Mouse (Mus musculus) frontal cortex, postnatal 10 days (tissue): ENCODE measurements at regions not wholly inside any gene's neighbourhood (a gene's known extent, or its start where the extent isn't known, plus 50 kb on each side); places are given as distances from the start of the nearest gene placed in this dataset.

Experiments used
- DNase-seq, 2 experiments: peaks; one replicate each; pipeline ENCODE4 v3.0.0; 2022; ENCODE audit warnings: low spot score in 2 of 2, mixed read lengths in 1 of 2

DNA sequence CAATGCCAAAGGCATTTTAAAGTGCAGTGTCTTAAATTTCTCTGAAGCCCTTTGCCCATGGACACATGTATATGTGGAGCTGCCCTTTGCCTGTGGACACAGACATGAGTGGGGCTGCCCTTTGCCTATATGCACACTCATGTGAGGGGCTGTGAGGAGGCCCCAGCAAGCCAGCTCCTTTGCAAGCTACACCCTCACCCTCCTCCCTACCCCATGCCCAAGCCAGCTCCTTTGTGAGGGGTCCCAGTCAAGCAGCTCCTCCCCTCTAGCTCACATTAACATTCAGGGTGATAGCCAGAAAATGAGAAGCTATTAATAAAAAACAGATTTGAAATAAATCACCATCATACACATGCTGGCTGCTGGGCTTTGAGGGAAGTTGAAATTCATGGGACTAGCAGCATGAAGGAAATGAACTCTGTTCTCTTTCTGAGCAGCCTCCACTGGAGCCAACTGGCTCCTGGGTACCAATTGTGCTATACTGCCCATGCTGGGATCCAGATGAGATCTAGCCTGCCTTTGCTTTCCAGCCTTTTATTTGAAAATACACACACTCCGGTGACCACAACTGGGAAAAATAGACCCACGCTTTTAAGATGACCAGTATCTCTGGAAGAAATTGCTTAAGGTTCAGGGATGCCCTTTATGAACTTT is 151.4 kb downstream of the Abcc12 start:
- no peak for DNase-seq

DNA sequence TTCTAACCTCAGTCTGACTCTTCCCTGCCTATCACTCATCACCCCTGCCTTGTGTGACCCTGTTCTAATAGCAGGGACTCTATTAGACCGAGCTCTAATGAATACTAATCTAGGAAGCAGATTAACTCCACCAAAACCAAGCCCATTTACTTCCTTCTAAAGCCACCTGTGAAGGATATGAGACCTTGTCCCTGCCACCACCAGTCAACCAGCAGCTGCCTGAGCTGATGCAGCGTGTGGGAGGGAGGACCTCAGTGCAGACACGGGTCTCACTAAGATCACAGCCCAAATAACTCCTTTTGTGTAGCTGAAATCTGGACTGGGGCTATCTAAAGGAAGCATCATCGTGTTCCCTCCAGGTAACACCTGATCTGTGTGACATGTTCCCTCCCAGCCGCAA is 152.4 kb downstream of the Abcc12 start:
- no peak for DNase-seq

DNA sequence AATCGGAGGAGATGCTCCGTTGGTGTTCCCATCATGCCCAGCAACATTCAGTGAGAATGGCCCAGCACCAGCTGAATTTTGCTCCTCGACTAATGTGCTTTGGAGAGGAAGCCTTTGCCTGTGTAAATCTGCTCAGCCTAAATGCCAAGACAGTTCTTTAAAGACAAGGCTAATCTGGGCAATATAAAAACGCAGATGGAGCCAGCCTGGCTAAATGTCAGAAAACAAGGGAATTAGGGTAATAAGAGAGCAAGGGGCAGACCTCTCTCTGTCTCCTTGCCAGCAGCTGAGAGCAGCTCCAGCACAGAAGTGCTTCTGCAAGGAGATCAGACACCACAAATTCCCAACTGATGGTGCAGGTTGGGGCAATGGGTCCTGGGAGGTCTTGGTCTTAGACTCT is 154.4 kb downstream of the Abcc12 start:
- DNase-seq, result no peak

DNA sequence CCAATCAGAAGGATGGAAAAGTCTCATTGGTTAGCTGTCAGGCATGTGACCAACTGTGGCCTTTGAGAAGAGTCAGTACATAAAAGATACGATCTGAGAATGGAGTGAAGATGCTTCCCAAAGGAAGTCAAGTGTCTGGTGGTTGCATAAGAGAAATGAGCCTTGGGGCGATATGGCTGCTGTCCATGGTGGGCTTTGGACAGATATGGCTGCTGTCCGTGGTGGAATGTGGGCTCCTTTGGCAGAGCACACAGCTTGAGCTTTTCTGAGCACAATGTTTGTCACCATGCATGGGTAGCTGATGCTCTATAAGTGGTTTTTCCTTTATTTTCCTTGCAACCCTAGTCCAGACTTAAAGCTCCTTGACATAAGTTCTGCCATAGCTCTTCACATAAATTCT is 155.1 kb downstream of the Abcc12 start:
- DNase-seq, result no peak

DNA sequence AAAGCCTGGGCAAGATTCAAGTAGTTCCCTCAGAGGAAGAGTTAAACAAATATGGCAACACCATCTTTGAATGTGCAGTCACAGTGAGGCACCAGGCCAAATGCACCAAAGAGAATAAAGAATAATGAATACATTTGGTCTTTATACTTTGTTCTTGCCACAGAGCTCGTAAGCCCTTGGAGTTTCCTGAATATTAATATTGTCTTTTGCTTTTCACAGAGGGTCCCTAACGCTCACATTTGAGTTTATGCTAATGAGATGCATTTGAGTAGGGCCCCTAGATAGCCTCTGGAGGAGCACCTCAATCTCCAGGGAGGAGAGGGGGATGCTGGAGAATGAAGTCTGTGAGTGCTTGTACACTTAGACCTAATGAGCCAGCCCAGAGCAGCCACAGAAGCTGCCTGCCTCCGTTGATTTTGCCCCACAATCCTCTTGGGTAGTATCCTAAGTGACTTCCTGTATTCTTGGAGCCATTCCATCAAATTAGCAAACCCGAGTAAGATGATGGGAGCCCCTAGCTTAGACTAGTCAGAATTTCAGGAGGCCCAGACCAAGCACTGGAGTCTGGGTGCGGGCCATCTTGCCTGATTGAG is 161.3 kb downstream of the Abcc12 start:
- no peak for DNase-seq

DNA sequence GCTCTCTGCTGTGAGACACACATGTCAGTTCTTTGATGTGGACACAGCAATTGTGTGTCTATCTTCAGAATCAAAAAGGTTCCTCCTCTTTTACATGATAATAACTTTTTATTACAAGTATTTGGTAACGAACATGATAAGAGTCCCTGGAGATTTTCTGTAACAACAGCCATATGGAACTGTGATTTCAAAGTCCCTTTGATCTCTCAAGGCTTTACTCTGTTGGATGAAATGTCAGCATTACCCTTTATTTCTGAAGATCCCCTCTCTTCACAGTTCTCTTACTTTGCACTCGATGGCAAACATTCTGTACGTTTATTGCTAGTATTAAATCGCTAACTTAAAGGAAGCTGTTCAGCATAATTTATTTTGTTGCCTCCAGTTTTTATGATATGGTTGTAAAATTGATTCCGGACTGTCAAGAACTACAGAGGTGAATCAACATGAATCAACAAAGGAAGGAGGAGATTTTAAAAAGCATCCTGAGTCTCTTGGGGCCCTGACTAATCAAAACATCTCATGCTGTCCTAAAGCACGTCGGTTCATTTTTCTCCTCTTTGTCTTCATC is 162.0 kb downstream of the Abcc12 start:
- no peak for DNase-seq

DNA sequence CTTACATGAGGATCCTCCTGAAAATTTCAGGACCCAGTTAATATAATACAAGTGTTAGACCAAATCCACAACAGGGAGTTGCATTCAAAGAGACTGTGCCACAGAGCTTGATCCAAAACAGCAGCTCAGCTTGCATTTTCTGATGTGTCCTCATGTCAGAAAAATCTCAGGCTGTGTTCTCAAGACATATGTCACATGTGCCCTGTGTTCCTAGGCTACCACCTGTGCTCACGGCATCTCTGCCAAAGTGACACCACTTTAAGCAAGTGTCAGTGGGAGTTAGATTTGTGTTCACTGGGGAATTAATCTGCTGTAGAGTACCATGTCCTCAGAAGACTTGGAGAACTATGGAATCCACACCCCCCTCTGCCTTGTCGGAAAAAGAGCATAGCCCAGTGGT is 165.3 kb downstream of the Abcc12 start:
- no peak for DNase-seq

DNA sequence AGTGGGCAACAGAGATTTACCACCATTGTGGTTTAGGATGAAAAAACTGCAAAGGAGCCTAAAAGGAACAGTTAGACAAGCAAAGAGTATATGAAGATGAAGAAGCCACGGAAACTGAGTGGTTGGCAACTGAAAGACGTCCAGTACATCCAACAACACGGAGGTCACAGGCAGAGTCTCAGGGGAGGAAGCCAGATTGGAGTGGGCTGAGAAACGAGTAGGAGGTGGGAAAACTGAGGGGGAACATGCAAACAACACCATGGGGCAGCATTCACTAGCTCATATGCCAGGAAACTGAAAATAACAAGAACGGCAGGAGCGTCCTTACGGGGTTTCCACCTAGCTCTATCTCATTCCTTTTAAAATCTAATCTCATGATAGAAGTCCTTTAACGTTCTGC is 169.3 kb downstream of the Abcc12 start:
- no peak for DNase-seq

DNA sequence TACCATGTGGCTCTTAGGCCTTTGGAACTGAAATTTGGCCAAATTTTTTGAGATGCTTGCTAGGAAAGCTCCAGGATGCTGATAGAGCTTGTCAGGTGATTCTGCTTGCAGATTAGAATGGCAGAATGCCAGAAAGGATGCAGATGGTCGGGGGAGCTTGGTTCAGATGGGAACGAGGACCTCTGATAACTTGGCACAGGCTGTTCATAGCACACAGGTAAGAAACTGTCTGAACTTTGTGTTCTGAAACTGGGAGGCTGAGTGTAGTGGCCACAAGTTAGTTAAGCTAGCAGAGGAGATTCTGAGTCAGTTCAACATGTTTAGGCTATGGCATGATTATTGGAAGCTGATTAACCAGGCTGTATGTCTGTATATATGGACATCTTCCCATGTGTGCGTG is 174.3 kb downstream of the Abcc12 start:
- no peak for DNase-seq

DNA sequence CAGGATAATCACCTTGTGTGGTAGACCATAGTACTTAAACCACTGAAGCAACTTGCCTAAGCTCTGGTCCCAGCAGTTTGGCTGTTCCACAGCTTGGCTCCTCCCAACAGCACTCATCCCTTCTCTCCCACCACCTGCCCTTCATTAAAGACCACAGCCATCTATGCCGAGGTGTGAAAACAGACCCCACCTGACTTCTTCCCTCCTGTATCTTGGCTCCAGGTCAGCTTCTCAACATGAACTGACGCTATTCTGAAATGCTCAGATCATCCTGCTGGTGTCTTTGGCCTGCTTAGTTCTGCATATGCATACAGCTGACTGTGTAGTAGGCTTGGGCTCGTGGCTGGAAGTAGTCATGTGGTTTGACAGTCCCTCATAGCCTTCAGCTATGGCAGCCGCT is 177.1 kb downstream of the Abcc12 start:
- DNase-seq, result no peak

DNA sequence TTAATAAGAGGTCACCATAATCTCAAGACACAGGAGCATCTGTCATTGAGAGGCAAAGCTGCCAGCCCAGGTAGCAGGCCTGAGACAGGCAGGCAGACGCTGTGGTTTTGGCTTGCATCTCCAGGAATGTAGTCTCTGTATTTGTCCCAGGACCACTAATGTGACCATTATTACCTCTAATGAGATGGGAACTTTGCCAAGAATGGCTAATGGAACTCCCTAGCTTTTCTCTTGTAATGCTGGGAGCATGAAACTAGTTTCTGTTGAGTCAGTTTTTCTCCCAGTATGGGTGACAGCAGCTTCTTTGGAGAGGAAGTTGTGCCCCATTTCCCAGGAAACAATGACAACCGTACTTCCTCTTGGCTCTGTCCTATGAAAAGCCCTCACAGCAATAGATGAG is 178.5 kb downstream of the Abcc12 start:
- no peak for DNase-seq

DNA sequence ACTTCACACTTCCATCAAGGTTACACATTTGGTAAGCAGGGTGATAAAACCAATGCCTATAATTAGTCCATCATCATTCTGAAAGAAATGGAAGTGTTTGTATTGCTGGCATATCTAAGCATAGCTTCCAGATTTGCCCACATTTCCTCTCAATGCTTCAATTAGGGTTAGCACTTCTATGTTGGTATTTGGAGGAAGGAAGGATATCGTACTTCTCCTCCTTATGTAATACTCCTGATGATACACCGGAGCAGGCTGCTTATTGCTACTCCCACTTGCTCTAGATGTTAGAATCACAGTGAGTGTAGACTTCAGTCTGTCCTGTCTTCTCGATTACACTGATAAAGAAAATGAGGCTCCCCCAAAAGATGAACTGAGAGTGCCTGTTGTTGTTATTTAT is 185.4 kb downstream of the Abcc12 start:
- no peak for DNase-seq

DNA sequence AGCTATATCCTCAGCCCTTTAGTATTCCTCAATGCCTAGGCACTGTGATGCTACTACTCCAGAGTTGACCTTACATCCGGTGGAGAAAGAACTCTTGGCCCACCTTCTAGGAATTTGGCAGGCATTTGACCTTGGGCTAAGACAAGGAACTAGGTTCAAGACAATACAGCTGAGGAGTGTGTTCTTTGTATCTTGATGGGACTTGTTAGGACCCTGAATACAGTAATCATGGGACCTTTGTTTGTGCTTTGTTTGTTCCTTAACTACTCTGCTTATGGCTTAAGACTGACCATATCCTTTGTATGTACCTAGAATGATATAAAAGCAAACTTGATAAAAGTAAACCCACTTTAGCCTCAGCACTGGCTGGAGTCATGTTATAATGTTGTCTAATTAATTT is 186.7 kb downstream of the Abcc12 start:
- DNase-seq, result no peak

DNA sequence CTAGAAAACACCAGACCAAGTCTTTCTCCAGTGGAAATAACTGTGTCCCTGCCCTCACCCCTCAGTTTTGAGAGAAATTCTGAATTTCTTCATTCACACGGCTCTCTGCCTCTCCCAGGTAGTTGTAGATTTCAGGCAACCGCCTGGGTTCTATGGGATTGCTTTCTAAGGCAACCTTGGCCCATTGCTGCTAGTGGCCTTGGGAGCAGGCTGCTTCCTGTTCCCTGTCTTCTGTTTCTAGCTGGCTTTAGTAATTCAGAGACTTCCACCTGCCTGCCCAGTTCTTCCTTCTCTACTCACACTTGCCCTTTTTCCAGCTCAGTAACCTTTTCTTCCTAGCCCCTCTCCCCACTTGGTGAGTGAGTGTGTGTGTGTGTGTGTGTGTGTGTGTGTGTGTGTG is 187.1 kb downstream of the Abcc12 start:
- no peak for DNase-seq

DNA sequence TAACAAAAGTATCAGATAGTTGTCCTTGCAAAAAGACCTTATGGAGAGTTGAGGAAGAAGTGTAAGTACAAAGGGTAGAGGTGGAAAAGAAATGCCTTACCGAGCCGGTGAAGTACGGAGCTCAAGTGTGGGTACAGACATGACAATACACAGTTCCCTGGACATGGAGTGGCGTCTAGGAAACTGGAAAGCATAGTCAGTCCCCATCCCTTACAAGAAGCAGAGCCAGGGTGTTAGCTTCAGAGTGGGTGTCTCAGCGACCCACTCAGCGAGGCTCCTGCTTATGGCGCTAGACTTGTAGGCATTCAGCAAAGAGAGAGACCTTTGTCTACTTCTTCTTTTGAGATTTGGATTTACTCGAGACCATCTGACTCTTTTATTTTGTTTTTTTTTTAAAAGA is 189.8 kb downstream of the Abcc12 start:
- no peak for DNase-seq

DNA sequence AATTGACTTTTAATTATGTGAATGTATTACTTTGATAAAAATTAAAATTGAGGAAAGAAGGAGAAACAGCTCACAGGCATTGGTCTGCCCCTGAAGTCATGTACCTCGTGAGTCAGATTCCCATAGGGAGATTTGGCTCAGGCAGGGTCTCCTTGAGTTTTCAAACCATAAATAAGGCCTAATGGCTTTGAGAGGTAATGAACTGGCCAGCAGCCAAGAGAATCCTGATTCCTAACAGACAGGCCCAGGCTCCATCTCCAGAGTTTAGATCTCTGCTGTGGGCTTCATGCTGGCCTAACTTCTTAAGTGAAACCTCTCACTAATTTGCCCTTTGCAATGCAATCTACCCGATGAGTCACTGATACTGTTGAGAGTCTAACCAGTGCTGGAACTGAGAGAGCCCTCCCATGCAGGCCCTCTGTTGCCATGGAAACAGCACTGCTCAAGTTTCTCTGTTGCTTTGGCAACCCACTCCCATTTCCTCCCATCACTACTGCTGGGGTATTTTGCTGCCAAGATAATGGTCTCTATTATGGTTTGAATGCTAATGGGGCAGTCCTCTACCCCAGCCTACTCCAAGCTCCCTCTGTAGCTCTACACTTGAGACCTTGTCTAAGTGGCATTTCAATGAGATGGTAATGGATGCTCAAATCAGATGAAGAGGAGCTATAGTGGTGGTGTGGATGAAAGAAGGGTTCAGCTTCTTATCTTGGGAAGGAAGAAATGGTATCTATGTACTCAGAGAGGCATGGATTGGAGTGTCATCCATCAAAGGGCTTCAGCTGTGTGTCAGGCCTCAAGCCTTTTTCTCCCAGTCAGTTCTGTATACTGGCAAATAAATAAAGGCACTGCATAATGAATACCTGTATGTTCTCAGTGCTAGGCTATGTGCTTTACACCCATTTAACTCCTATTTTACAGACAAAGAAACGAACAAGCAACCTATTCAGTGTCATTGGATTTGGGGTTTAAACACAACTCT is 190.5 kb downstream of the Abcc12 start:
- DNase-seq, result peak; percentile 75 to 85

DNA sequence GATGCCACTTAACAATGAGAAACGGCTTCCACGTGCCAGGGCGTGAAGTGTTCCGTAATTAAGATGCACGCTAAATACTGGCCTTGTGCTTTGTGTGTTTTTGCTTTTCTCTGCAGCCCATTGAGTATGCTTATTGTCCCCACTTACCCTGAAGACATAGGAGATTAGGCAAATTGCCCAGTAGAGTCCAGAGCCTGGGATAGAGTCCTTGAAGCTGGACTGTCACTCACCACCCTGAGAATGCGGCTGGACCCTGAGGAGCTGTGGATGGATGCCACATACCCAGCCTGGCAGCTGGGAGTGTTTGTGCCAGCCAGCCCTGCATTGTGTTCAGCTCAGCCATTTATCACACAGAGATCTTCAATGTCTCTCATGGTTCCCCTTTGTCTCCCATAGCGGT is 195.2 kb downstream of the Abcc12 start:
- DNase-seq, result no peak

DNA sequence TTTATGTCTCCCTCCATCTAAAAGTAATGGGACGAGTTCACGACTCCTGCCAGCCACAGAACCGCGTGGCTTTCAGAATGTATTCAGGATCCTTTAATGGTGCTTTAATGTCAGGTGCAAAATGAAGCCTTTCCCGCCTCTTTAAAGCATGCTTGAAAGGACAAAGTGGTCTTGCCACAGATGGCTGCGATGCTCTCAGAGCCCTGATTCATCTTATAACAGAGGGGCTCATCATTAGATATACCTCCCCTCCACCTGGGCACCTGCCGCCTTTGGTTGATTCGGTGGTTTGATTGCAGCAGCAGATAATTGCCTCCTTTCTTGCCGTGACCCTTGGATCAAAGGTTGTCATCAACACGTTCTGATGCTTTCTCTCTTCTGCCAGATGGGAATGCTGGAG is 198.5 kb downstream of the Abcc12 start:
- no peak for DNase-seq

DNA sequence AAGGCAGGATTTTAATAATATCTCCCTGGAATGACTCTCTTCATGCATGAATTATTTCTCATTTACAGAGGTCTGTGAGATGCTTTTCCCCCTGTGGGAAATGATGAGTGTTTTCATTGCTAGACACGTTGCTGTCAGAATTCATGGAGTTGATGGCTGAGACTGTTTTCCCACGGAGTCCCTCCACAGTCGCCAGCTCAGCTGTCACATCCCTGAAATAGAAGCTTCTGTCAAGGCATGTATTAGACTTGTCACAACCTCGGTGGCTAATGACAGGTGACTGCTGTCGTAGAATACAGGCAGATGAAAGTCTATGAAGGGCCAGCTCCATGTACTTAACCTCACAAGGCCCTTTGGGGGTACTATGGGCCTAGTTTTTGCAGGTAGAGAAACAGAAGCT is 212.4 kb downstream of the Abcc12 start:
- DNase-seq, result no peak

DNA sequence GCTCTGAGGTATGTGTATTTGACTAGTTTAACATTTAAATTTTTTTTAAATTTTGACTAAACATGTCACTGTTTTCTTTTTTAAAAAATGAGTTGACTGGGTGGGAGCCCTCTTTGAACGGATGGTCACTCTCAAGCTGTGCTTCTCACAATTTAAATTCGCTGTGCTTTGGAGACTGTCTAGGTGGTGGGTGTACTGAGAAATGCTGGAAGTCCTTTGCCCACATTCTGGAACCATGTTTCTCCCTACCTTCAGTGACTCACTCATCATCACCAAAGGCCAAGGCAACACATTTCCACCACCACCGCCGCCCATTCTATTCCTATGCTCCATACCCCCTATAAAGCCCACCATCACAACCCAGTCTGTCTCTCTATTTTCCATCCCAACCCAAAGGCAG is 213.8 kb downstream of the Abcc12 start:
- no peak for DNase-seq

DNA sequence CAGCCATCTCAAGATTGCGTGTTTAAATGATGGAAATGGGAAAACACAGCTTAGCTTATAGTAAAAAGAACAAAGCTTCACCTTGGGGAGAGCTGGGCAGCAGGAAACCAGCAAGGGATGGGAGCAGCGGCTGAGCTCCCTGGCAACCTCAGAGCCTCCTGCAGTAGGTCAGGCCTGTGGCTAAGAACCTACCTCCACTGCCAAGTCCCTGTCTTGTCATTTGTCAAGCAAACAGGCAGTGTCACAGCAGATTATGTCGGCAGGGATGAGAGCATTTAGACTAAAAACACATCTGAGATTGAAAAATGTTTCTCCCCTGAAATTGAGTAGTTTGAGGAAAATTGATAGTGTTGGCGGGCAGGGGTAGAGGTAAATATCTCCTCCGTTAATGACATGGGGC is 214.8 kb downstream of the Abcc12 start:
- no peak for DNase-seq

DNA sequence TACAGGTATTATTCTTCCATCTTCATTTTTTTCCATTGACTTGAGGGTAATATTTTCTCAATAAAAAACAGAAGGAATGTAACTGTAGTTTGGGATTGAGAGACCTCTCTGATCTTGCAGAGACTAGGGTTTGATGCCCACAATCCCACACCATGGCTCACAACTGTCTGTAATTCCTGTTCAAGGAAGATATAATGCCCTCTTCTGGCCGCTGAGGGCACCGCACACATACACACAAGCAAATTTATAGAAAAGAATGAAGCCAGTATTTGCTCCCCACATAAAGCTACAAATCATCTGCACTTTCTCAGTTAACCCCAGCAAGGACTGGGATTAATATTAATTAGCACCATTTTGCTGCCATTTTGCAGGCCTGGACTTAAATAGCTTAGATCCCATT is 215.6 kb downstream of the Abcc12 start:
- no peak for DNase-seq

DNA sequence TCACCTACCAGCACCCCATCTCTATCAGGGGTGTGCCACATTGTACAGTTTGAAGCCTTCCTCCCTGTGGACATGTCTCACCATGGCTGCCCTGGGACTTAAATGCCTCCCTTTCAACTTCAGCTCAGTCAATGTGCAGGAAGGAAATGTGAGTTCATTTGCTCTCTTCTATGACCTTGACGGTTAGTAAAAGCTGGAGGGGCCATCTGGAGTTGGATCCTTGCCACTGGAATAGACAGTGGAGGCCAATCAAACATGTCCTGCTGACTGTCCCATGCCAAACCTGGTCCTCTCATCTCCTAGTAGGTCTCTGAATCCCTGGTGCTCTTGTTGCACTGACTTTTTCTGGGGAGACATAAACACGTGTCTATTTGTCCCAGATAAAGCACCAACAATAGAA is 220.2 kb downstream of the Abcc12 start:
- DNase-seq, result no peak
